Mouse (Mus musculus) hindbrain, postnatal 0 days (tissue): ENCODE data around the gene Arpc3. TPM values are rescaled to one million over a fixed set of nuclear protein-coding genes. Genes with fewer than 3 reads are reported as not detected.
"Not testable (repeated sequence)": the region's sequence is repeated elsewhere in the genome, so short reads cannot be mapped to it uniquely, and the experiment has no call there.

Source experiments
- ATAC-seq: fragments of 200-750 bp; cut with Nextera tagmentation; 2 replicates; pipeline ENCODE4 v1.8.0; 2017; ENCODE audit warnings: mild to moderate bottlenecking, moderate TSS enrichment, moderate library complexity
- DNase-seq: peaks from one replicate; pipeline ENCODE4 v3.0.0-alpha.2; 2015; ENCODE audit warnings: low spot score
- H3K27ac ChIP-seq: fragments of 300-500 bp; sonication (generic); 2 replicates; pipeline ENCODE4 v1.5.1; 2014; ENCODE audit warnings: mild to moderate bottlenecking
- H3K27me3 ChIP-seq: fragments of 300-500 bp; sonication (generic); 2 replicates; pipeline ENCODE4 v1.6.1; 2014; ENCODE audit warnings: low read length, mixed read lengths; ENCODE audit not compliant: insufficient read depth
- H3K36me3 ChIP-seq: fragments of 300-500 bp; sonication (generic); 2 replicates; pipeline ENCODE4 v1.6.1; 2014; ENCODE audit warnings: low read length, mixed read lengths; ENCODE audit not compliant: insufficient read depth
- H3K4me1 ChIP-seq: fragments of 300-500 bp; sonication (generic); 2 replicates; pipeline ENCODE4 v1.6.1; 2014; ENCODE audit warnings: antibody characterized with exemption, low read length, mixed read lengths; ENCODE audit not compliant: insufficient read depth
- H3K4me2 ChIP-seq: fragments of 300-500 bp; sonication (generic); 2 replicates; pipeline ENCODE4 v1.6.1; 2014; ENCODE audit warnings: low read depth, mild to moderate bottlenecking, low read length, moderate library complexity, mixed read lengths
- H3K4me3 ChIP-seq: fragments of 300-500 bp; sonication (generic); 2 replicates; pipeline ENCODE4 v1.5.1; 2014; ENCODE audit warnings: low read length
- H3K9ac ChIP-seq: fragments of 300-500 bp; sonication (generic); replicated peaks from 2 replicates; pipeline ENCODE4 v1.6.1; 2014; ENCODE audit warnings: mild to moderate bottlenecking, low read length, moderate library complexity, mixed read lengths
- H3K9me3 ChIP-seq: fragments of 300-500 bp; sonication (generic); 2 replicates; pipeline ENCODE4 v1.6.1; 2016; ENCODE audit warnings: low read length, mixed read lengths
- CTCF ChIP-seq: IDR thresholded peaks from 2 replicates; pipeline ENCODE4 v1.5.1; 2016; ENCODE audit warnings: antibody characterized with exemption, control low read depth, low read depth
- WGBS: fragments of 180-500 bp; shearing (Covaris S2); extraction: QIAGEN DNeasy Blood & Tissue Kit; methylation state at CpG from one replicate; pipeline ENCODE4 v1.1.7; 2014; 5-methylcytosine and 5-hydroxymethylcytosine counted together
- polyA plus RNA-seq: library from polyadenylated mRNA; unstranded; fragments of >200 nt; fragmentation: Nextera tagmentation; extraction: Ambion mirVana; gene quantifications from 2 replicates; pipeline ENCODE4 v1.2.1, GENCODE M21; 2015
- total RNA-seq: library from RNA; depleted of rRNA; stranded (reverse); fragments of >200 nt; gene quantifications from 2 replicates; pipeline ENCODE4 v1.2.3, GENCODE M21; 2014

Arpc3 gene
- total and polyA plus RNA-seq, 2 experiments from 2014 or later, result 144 to 163 TPM

DNA sequence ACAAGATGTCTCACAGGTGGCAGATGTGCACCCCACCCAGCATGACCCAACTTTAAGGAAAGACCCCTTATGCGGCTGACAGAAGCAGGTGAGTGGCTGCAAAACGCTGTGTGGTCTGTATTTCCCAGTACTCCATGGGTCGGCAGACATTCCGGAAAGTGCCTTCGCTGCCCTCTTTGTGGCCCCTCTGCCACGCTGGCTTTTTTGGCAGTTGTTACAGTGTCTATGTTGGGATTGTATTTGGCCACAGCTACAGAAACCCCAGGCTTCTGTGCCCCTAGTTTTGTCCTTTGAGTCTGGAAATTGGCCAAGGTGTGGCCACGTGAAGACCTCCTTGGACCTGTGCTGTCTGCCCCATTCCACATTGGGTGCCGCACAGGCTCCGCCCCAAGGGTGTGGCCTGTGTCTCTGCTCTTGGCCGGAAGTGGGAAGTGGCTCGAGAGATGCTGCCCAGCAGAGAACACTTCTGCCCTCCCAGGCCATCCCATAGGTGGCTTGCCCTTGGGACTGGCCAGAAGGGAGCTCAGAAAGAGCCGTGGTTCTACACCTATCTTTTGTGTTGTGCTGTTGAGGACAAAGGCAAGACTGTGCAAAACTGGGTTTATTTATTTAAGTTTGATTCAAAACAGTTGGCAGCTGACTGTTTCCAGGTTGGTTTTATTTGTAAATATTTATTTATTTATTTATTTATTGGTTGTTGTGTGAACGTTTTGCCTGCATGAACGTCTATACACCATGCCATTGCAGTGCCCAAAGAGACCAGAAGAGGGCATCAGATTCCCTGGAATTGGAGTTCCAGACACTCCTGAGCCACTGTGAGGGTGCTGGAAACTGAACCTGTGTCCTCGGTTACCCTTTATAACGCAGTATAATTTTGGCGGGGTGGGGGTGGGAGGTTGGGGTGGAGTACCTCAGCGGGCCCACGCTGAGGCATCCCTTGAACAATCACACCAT, 18.3 kb downstream of the Arpc3 start:
- H3K9me3 ChIP-seq, result no peaks in the 10 kb centered on the region
- no peaks in the 10 kb centered on the region for H3K4me1 ChIP-seq
- TF ChIP-seq CTCF, result peak; percentile 24; the same call in 1 of the 2 replicates
- H3K4me2 ChIP-seq, result no peak overlapping the region
- 86% methylated on average over 19 of the region's 19 CpGs for WGBS
- H3K36me3 ChIP-seq, result peaks cover 10% of the 10 kb centered on the region
- H3K4me3 ChIP-seq, result no peak overlapping the region
- DNase-seq, result no peak
- H3K27ac ChIP-seq, result no peak overlapping the region
- 0 out of 2 replicates have a peak, but pooled peaks have one; percentile 10 for ATAC-seq
- no peak overlapping the region for H3K9ac ChIP-seq
- H3K27me3 ChIP-seq, result no peaks in the 10 kb centered on the region

DNA sequence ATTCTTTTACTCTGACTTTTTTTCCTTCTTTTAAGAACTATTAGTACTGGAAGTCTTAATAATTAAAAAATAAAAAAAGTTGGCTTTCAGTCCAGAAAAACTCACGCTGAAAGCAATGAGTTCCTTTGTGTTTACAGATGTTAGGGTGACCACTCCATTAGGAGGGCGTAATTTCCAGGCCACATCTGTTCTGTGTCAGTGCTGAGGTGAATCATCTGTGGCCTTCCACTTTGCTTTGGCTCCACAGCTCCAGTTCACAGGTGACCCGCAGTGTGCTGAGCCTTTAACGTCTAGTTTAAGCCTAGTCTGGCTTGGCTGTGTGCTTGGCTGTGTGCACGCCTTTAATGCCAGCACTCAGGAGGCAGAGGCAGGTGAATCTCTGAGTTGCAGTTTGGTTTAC, 20.2 kb downstream of the Arpc3 start:
- Histone ChIP-seq H3K27ac (no peak overlapping the region), H3K4me1 (no peaks in the 10 kb centered on the region), H3K9me3 (no peaks in the 10 kb centered on the region), H3K9ac (no peak overlapping the region), H3K27me3 (no peaks in the 10 kb centered on the region), H3K36me3 (no peaks in the 10 kb centered on the region; the same call in 1 of the 2 replicates), H3K4me3 (no peak overlapping the region), H3K4me2 (no peak overlapping the region)
- 80% methylated on average over 5 of the region's 5 CpGs for WGBS
- ATAC-seq (no peak), DNase-seq (no peak)
- no peak for TF ChIP-seq CTCF

DNA sequence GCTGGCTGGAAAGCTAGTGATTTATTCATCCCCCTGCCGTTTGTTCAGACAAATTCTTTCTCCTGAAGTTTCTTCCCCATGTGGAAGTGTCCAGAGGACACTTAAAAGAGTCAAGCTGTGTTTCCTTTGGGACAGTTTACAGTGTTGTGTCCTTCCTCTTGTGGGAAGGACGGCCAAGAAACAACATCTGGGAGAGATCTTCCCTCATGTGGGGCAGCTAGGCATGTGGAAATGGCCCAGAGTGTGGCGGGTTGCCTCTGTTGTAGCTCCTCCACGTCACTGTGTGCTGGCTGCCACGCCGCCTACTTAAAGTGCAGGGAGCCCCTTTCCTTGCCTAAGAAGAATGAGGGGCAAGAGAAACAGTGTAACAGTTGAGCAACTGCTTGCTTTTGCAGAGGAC, 21.1 kb downstream of the Arpc3 start:
- no peak for DNase-seq
- 64% methylated on average over 6 of the region's 6 CpGs for WGBS

DNA sequence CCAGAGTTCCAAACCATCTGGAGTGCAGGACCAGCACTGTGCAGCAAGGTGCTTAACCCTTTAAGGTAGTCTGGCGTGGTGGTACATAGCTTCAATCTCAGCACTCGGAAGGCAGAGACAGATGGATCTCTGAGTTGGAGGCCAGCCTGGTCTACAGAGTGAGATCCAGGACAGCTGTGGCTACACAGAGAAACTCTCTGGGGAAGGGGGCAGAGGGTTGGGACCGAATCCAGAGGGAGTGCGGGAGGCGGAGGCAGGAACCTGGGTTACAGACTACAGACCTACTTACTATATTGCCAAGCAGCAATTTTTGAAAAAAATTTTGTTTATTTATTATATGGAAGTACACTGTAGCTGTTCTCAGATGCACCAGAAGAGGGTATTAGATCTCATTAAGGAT, 22.7 kb downstream of the Arpc3 start:
- no peak overlapping the region for H3K9ac ChIP-seq
- no peak overlapping the region for H3K27ac ChIP-seq
- WGBS, result 92% methylated on average over 5 of the region's 5 CpGs
- H3K36me3 ChIP-seq, result no peaks in the 10 kb centered on the region
- TF ChIP-seq CTCF, result no peak
- H3K4me2 ChIP-seq, result no peak overlapping the region
- ATAC-seq (no peak), DNase-seq (no peak)
- H3K4me1 ChIP-seq, result no peaks in the 10 kb centered on the region
- H3K9me3 ChIP-seq, result no peaks in the 10 kb centered on the region
- H3K27me3 ChIP-seq, result no peaks in the 10 kb centered on the region
- H3K4me3 ChIP-seq, result no peak overlapping the region

More for the DNA sequence above, 21.1 kb downstream of the Arpc3 start:
- Histone ChIP-seq H3K4me3 (no peak overlapping the region), H3K27ac (no peak overlapping the region), H3K4me2 (no peak overlapping the region), H3K9me3 (no peaks in the 10 kb centered on the region), H3K9ac (no peak overlapping the region), H3K36me3 (no peaks in the 10 kb centered on the region), H3K4me1 (no peaks in the 10 kb centered on the region), H3K27me3 (no peaks in the 10 kb centered on the region)
- TF ChIP-seq CTCF, result no peak
- ATAC-seq, result no peak

DNA sequence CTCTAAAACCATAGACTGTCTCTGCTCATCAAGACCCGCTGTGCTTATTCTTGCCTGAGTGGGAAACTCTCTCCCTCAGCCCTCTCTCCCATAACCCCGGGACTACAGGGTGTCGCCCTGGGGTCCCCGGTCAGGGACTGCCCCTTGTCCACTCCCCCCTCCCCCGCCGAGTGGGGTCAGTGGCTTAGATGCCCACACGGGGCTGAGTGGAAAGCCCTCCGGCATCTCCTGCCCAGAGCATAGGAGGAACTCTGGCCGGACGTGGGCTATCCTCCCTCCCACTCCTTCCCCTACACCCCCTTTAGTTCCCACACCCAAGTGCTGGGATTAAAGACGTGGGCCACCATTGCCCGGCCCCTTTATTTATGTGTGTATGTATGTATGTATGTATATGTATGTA, 23.8 kb downstream of the Arpc3 start:
- Histone ChIP-seq H3K9ac (no peak overlapping the region), H3K4me1 (no peaks in the 10 kb centered on the region), H3K27me3 (no peaks in the 10 kb centered on the region), H3K27ac (no peak overlapping the region), H3K4me2 (no peak overlapping the region), H3K4me3 (no peak overlapping the region), H3K9me3 (no peaks in the 10 kb centered on the region), H3K36me3 (no peaks in the 10 kb centered on the region)
- whole genome bisulfite sequencing, result 85% methylated on average over 12 of the region's 12 CpGs
- no peak for TF ChIP-seq CTCF
- no peak for DNase-seq
- ATAC-seq, result no peak

DNA sequence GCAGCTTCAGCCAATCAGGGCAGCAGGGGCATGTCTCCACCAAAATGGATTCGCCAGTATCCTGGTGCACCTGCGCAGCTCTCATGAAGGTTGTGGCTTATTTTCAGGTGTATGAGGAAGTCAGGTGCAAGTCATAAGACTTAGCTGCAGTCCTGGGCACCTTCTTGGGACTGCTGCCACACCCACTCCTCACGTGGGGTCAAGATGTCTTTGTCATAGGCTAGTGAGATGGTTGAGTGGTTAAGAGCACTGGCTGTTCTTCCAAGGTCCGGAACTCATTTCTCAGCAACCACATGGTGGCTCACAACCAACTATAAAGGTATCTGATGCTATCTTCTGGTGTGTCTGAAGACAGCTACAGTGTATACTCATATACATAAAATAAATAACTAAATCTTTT, 29.0 kb downstream of the Arpc3 start:
- ATAC-seq, H3K27ac ChIP-seq: not testable (repeated sequence)
- 59% methylated on average over 4 of the region's 4 CpGs for WGBS

More for the DNA sequence above, 29.0 kb downstream of the Arpc3 start:
- H3K4me2 ChIP-seq, H3K4me3 ChIP-seq, H3K9me3 ChIP-seq, H3K4me1 ChIP-seq, H3K9ac ChIP-seq, H3K27me3 ChIP-seq, H3K36me3 ChIP-seq, DNase-seq: not testable (repeated sequence)
